Mouse (Mus musculus) lung, adult 2 months (tissue): ENCODE data around the gene Pld3.

ENCODE experiments used
- CTCF ChIP-seq: fragments of 200-500 bp; IDR thresholded peaks from 2 replicates; pipeline ENCODE4 v1.5.1; 2011; ENCODE audit warnings: mild to moderate bottlenecking, low read length, control low read depth; ENCODE audit not compliant: insufficient read depth
- POLR2A ChIP-seq: fragments of 200-500 bp; IDR thresholded peaks from 2 replicates; pipeline ENCODE4 v1.6.1; 2011; ENCODE audit warnings: low read depth, mild to moderate bottlenecking, control low read depth, low read length, borderline replicate concordance; ENCODE audit errors: extremely low read depth

DNA sequence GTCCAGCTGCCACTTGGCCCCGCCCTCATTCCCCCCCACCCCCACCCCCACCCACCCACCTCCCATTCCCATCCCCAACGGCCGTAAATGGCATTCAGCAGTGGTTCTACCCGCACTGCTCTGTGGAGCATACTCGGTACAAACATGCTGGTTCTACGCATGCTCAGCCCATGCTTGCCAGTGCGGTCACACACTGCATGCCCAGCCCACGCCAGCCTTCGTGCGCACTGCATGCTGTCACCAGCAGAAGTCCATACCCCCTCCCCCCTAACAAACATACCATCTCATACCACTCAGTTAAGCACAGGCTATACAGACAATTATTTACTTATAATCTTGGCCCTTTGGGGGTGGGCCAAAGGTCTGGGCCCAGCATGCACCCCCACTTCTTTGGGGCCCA, 21.3 kb downstream of the Pld3 start:
- TF ChIP-seq POLR2A (no peak), CTCF (no peak)
